Mouse (Mus musculus): ENCODE measurements around the gene Aldh18a1.
"Not testable (repeated sequence)": the region's sequence is repeated elsewhere in the genome, so short reads cannot be mapped to it uniquely, and the experiment has no call there.

Aldh18a1 gene

GRCm38 (mm10) chr19:40586908-40587307 lies 1.4 kb downstream of the Aldh18a1 start:
- no peak for DNase-seq (ENCODE audit: low spot score)

GRCm38 (mm10) chr19:40581662-40582061 lies 6.6 kb downstream of the Aldh18a1 start:
- DNase-seq (ENCODE audit: low spot score) = no peak

GRCm38 (mm10) chr19:40580902-40581301 lies 7.4 kb downstream of the Aldh18a1 start:
- no peak for DNase-seq (ENCODE audit: low spot score)

GRCm38 (mm10) chr19:40575438-40575837 lies 12.8 kb downstream of the Aldh18a1 start:
- no peak for DNase-seq (ENCODE audit: low spot score)

GRCm38 (mm10) chr19:40570726-40571125 lies 17.5 kb downstream of the Aldh18a1 start:
- no peak for DNase-seq (ENCODE audit: low spot score)

- DNase-seq (ENCODE audit: low spot score) = no peak
Observed at GRCm38 (mm10) chr19:40567616-40568015, 20.6 kb downstream of the Aldh18a1 start.

GRCm38 (mm10) chr19:40563880-40564645 lies 24.2 kb downstream of the Aldh18a1 start:
- DNase-seq (ENCODE audit: low spot score) = no peak

- DNase-seq (ENCODE audit: low spot score) = not testable (repeated sequence)
Observed at GRCm38 (mm10) chr19:40561521-40561920, 26.7 kb downstream of the Aldh18a1 start.

- no peak for DNase-seq (ENCODE audit: low spot score)
Observed at GRCm38 (mm10) chr19:40556029-40556428, 32.2 kb downstream of the Aldh18a1 start.

GRCm38 (mm10) chr19:40555136-40555535 lies 33.1 kb downstream of the Aldh18a1 start:
- DNase-seq (ENCODE audit: low spot score) = no peak

GRCm38 (mm10) chr19:40554343-40554742 lies 33.9 kb downstream of the Aldh18a1 start:
- DNase-seq (ENCODE audit: low spot score) = no peak

GRCm38 (mm10) chr19:40553849-40554248 lies 34.4 kb downstream of the Aldh18a1 start:
- no peak for DNase-seq (ENCODE audit: low spot score)

- DNase-seq (ENCODE audit: low spot score) = no peak
Observed at GRCm38 (mm10) chr19:40553014-40553789, 35.1 kb downstream of the Aldh18a1 start.

- no peak for DNase-seq (ENCODE audit: low spot score)
Observed at GRCm38 (mm10) chr19:40549516-40550135, 38.6 kb downstream of the Aldh18a1 start.

- no peak for DNase-seq (ENCODE audit: low spot score)
Observed at GRCm38 (mm10) chr19:40548796-40549515, 39.3 kb downstream of the Aldh18a1 start.

- no peak for DNase-seq (ENCODE audit: low spot score)
Observed at GRCm38 (mm10) chr19:40548386-40548785, 39.9 kb downstream of the Aldh18a1 start.

- DNase-seq (ENCODE audit: low spot score) = peak; percentile 32
Observed at GRCm38 (mm10) chr19:40544856-40545255, 43.4 kb downstream of the Aldh18a1 start.

- DNase-seq (ENCODE audit: low spot score) = no peak
Observed at GRCm38 (mm10) chr19:40542776-40543175, 45.5 kb downstream of the Aldh18a1 start.

GRCm38 (mm10) chr19:40536526-40536925 lies 51.7 kb downstream of the Aldh18a1 start:
- DNase-seq (ENCODE audit: low spot score) = no peak

- no peak for DNase-seq (ENCODE audit: low spot score)
Observed at GRCm38 (mm10) chr19:40532525-40532924, 55.7 kb downstream of the Aldh18a1 start.

GRCm38 (mm10) chr19:40530323-40530722 lies 57.9 kb downstream of the Aldh18a1 start:
- no peak for DNase-seq (ENCODE audit: low spot score)

- no peak for DNase-seq (ENCODE audit: low spot score)
Observed at GRCm38 (mm10) chr19:40528254-40528653, 60.0 kb downstream of the Aldh18a1 start.

Measured in layer of hippocampus, adult 9-10 months (tissue).